Mouse (Mus musculus) liver, embryonic 18 days (tissue): ENCODE results near the gene Vmn1r81. TPM values are rescaled to one million over a fixed set of nuclear protein-coding genes. Genes with fewer than 3 reads are reported as not detected.

Experiments used
- polyA plus RNA-seq: library from polyadenylated mRNA; depleted of rRNA; stranded (reverse); fragments of >200 nt; gene quantifications from 2 replicates; pipeline ENCODE4 v1.2.3, GENCODE M21; 2012; rRNA removed

The Vmn1r81 gene
- not detected in 2 replicates for polyA plus RNA-seq

DNA sequence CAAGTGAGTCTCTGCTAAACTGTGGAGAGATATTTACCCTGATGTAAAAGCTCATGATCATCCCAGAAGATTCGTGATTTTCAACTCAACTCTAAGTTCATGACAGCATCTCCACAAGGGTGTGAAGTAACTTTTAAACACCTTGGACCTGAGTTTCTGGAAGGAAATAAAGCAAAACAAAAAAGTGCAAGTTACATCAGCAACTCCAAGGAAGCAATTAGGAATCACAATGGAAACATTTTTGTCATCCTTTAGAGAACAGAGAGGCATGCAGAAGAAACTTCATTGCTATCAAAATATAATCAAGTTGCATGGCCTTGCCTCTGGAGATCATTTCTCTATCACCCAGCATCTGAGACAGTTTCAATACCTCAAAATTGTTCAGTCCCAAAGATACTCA is at the start of gene Vmn1r81:
Gene Vmn1r81 (minus strand): TSS at position 101 of the 400 bp plus-strand sequence.

GRCm38 (mm10) chr7:12300130-12300529 is 32.1 kb upstream of the Vmn1r81 start, which contains the start of gene Vmn1r82:
Vmn1r82 (plus strand) TSS chr7:12300430.

Other genes with a start within 250 kb of the Vmn1r81 start
- gene Vmn1r77, start 231.5 kb downstream of the Vmn1r81 start, polyA plus RNA-seq: not detected in 2 replicates
- gene Vmn1r78, start 118.0 kb downstream of the Vmn1r81 start, polyA plus RNA-seq: not detected in 2 replicates
- gene Vmn1r79, start 97.0 kb downstream of the Vmn1r81 start, polyA plus RNA-seq: not detected in 2 replicates
- not detected in 2 replicates for gene Vmn1r80, start 79.0 kb downstream of the Vmn1r81 start, polyA plus RNA-seq
- gene Vmn1r82, start 32.2 kb upstream of the Vmn1r81 start, polyA plus RNA-seq: not detected in 2 replicates
- gene Vmn1r83, start 61.2 kb upstream of the Vmn1r81 start, polyA plus RNA-seq: not detected in 2 replicates
- gene Vmn1r84, start 101.0 kb upstream of the Vmn1r81 start, polyA plus RNA-seq: not detected in 2 replicates
- 0.36 and 0.41 TPM in 2 replicates for gene Zfp551, start 154.5 kb upstream of the Vmn1r81 start, polyA plus RNA-seq
- 1.7 and 1.9 TPM in 2 replicates for gene Zfp606, start 210.0 kb upstream of the Vmn1r81 start, polyA plus RNA-seq
- gene 2900092C05Rik, start 244.2 kb upstream of the Vmn1r81 start, polyA plus RNA-seq: not detected in 2 replicates